Mouse (Mus musculus) CD4-positive, CD25-positive, alpha-beta regulatory T cell, adult 2 months (primary cell): ENCODE data around the gene Hspe1.

ENCODE experiments used
- DNase-seq: peaks from one replicate; pipeline ENCODE4 v3.0.0-alpha.2; 2012; ENCODE audit warnings: low read depth, low spot score

Gene Hspe1

DNA sequence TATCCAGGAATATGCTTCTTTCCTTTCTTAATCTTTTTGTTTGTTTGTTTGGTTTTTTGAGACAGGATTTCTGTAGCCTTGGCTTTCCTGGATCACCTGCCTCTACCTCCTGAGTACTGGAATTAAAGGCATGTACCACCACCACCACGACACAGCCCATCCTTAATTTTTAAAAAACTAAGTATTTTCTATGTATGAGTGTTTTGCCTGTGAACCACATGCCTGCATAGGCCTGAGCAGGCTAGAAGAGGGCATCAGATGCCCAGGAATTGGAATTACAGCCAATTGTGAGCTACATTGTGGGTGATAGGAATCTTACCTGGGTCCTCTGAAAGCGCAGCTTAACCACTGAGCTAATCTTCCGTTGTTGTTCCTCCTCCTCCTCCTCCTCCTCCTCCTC lies 46.4 kb downstream of the Hspe1 start:
- no peak for DNase-seq

DNA sequence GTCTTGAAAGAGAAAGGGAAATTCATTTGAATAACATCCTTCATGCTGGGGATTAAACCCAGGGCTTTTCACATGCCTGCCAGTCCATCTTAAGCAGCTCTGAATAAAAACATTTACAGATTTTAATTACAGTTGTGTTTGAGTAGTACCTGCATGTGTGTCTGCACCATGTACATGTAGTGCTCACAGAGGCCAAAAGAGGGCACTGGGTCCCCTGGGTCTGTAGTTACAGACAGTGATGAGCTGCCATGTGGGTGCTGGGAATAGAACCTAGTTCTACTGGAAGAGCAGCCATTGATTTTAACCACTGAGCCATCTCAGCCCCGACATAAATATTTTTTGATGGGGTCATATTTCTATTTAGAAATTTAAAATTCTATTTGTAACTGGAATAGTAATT lies 47.9 kb downstream of the Hspe1 start:
- peak; percentile 34 for DNase-seq
